Mouse (Mus musculus) hindbrain, embryonic 11.5 days (tissue): ENCODE data around the gene Gadd45gip1. TPM values are rescaled to one million over a fixed set of nuclear protein-coding genes. Genes with fewer than 3 reads are reported as not detected.
A peak's percentile ranks its signal among the peaks of the same experiment; 100 is the strongest.

Experiments
- ATAC-seq: fragments of 200-750 bp; cut with Nextera tagmentation; 2 replicates; pipeline ENCODE4 v1.8.0; 2017; ENCODE audit warnings: mild to moderate bottlenecking, moderate TSS enrichment, moderate library complexity; ENCODE audit not compliant: low FRiP score
- DNase-seq: peaks from one replicate; pipeline ENCODE4 v3.0.0-alpha.2; 2015; ENCODE audit warnings: low spot score
- H3K27ac ChIP-seq: fragments of 300-500 bp; sonication (generic); 2 replicates; pipeline ENCODE4 v1.5.1; 2014; ENCODE audit warnings: mild to moderate bottlenecking, low read depth, low read length
- H3K27me3 ChIP-seq: fragments of 300-500 bp; sonication (generic); 2 replicates; pipeline ENCODE4 v1.6.1; 2014; ENCODE audit warnings: mild to moderate bottlenecking, low read length, moderate library complexity, mixed read lengths; ENCODE audit not compliant: control insufficient read depth, insufficient read depth
- H3K36me3 ChIP-seq: fragments of 300-500 bp; sonication (generic); 2 replicates; pipeline ENCODE4 v1.6.1; 2014; ENCODE audit warnings: mild to moderate bottlenecking, low read length, moderate library complexity, mixed read lengths; ENCODE audit not compliant: control insufficient read depth, insufficient read depth
- H3K4me1 ChIP-seq: fragments of 300-500 bp; sonication (generic); replicated peaks from 2 replicates; pipeline ENCODE4 v1.6.1; 2014; ENCODE audit warnings: low read length, mixed read lengths; ENCODE audit not compliant: control insufficient read depth, insufficient read depth
- H3K4me2 ChIP-seq: fragments of 300-500 bp; sonication (generic); replicated peaks from 2 replicates; pipeline ENCODE4 v1.6.1; 2014; ENCODE audit warnings: mild to moderate bottlenecking, low read depth, low read length
- H3K4me3 ChIP-seq: fragments of 300-500 bp; sonication (generic); 2 replicates; pipeline ENCODE4 v1.5.1; 2014; ENCODE audit warnings: low read depth, low read length
- H3K9ac ChIP-seq: fragments of 300-500 bp; sonication (generic); 2 replicates; pipeline ENCODE4 v1.6.1; 2014; ENCODE audit warnings: low read depth, low read length
- H3K9me3 ChIP-seq: fragments of 300-500 bp; sonication (generic); 2 replicates; pipeline ENCODE4 v1.6.1; 2016; ENCODE audit warnings: low read length; ENCODE audit not compliant: control insufficient read depth
- WGBS: fragments of 180-500 bp; shearing (Covaris S2); extraction: QIAGEN DNeasy Blood & Tissue Kit; methylation state at CpG from one replicate; pipeline ENCODE4 v1.1.7; 2014; 5-methylcytosine and 5-hydroxymethylcytosine counted together
- polyA plus RNA-seq: library from polyadenylated mRNA; unstranded; fragments of >200 nt; fragmentation: Nextera tagmentation; extraction: Ambion mirVana; gene quantifications from 2 replicates; pipeline ENCODE4 v1.2.1, GENCODE M21; 2014

The Gadd45gip1 gene
- polyA plus RNA-seq, 1 experiment from 2014 or later, result 37.2 TPM

- Histone ChIP-seq H3K4me3 (no peak overlapping the region), H3K9ac (no peak overlapping the region), H3K4me1 (no peaks in the 10 kb centered on the region), H3K9me3 (no peaks in the 10 kb centered on the region), H3K27ac (no peak overlapping the region), H3K4me2 (no peak overlapping the region), H3K27me3 (peaks cover 61% of the 10 kb centered on the region), H3K36me3 (no peaks in the 10 kb centered on the region)
- ATAC-seq (no peak), DNase-seq (no peak)
- 90% methylated on average over 5 of the region's 5 CpGs for WGBS
Measured at GRCm38 (mm10) chr8:84806031-84806430, 25.3 kb upstream of the Gadd45gip1 start.

DNA sequence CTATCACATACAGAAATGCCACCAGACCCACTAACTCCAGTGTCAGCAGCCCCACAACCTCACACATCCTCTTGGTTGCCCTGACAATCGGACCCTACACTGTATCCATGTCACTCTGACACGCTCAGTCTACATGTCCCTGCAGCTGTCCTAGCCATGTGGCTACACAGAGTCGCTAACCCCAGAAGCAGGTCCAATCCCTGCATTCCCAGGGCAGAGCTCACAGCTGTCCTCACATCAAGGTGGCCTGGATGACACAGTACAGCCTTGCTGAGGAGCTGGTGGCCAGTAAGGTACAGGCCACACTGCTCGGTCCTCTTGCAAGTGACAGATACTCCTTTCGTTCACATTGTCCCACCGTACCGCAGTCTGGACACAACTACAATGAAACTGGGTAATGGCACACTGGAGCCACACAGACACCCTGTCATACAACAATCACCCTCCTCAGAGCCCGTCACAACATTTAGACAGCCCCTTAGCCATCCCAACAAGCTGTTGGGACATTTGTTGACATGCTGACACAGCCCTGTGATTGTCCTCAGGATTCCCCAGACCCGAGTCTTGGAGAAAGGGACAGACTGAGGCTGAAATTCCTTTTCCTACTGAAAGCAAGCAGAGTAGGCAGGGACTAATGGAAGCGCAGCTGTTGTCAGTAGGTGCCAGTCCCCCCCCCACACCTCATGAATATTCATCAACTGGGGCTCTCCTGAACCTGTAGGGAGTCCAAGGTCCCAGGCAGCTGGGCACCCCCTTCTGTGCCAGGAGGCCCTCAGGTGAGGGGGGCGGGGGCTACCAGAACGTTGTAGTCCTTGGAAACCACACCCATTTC lies 22.0 kb upstream of the Gadd45gip1 start:
- H3K4me3 ChIP-seq, result no peak overlapping the region
- no peak overlapping the region for H3K27ac ChIP-seq
- peaks cover 47% of the 10 kb centered on the region for H3K27me3 ChIP-seq
- no peaks in the 10 kb centered on the region for H3K4me1 ChIP-seq
- 48% methylated on average over 12 of the region's 12 CpGs for WGBS
- H3K9ac ChIP-seq, result no peak overlapping the region
- ATAC-seq (no peak), DNase-seq (no peak)
- H3K36me3 ChIP-seq, result no peaks in the 10 kb centered on the region
- no peaks in the 10 kb centered on the region for H3K9me3 ChIP-seq
- no peak overlapping the region for H3K4me2 ChIP-seq

DNA sequence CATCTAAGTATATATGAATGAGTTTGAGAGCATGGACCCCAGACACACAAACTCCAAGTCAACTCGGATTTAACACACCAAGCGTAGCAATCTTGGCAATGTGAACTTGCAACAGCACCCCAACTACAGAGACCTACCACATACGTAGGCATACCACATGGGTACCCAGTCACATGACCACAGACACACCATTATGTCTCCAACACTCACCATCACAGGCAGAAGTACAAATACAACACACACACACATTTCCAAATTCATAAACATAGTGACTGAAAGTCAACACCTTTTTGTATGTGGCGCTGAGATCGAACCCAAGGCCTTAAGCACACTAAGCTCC lies 21.4 kb upstream of the Gadd45gip1 start:
- Histone ChIP-seq H3K4me2 (no peak overlapping the region), H3K27ac (no peak overlapping the region), H3K9me3 (no peaks in the 10 kb centered on the region), H3K4me3 (no peak overlapping the region), H3K36me3 (no peaks in the 10 kb centered on the region), H3K9ac (no peak overlapping the region), H3K27me3 (peaks cover 45% of the 10 kb centered on the region), H3K4me1 (peaks cover 5% of the 10 kb centered on the region; the same call in 1 of the 2 replicates)
- ATAC-seq, result no peak
- no peak for DNase-seq
- 68% methylated on average over 5 of the region's 5 CpGs for WGBS

DNA sequence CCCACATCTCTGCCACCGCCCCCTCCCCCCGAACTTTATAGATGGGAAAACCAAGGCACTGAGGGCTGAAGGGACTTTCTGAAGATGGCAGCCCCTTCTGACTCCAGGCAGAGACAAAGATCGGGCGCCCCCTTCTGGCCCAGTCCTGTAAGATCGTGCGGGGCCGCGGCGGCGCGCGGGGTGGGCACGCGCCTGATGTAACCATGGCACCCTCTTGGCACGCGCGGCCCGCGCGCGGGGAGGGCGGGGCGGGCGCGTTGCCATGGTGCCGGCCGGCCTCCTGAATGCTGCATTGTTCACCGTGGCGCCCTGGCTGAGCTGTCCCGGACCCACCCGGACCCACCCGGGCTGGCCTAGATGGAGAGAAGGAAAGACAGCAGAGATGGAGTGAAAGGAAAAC lies 20.4 kb upstream of the Gadd45gip1 start:
- H3K9me3 ChIP-seq, result no peaks in the 10 kb centered on the region
- H3K27ac ChIP-seq, result 0 out of 2 replicates have a peak overlapping the region, but pooled peaks have one; percentile 1
- H3K27me3 ChIP-seq, result peaks cover 38% of the 10 kb centered on the region
- H3K36me3 ChIP-seq, result no peaks in the 10 kb centered on the region
- H3K4me2 ChIP-seq, result peak overlapping the region; percentile 24; the same call in 1 of the 2 replicates
- WGBS, result 1% methylated on average over 30 of the region's 32 CpGs
- DNase-seq (peak; percentile 96), ATAC-seq (peak; percentile 90)
- H3K9ac ChIP-seq, result peak overlapping the region; percentile 40; the same call in 1 of the 2 replicates
- H3K4me1 ChIP-seq, result peaks cover 6% of the 10 kb centered on the region; the same call in 1 of the 2 replicates
- H3K4me3 ChIP-seq, result peak overlapping the region; percentile 20; the same call in 1 of the 2 replicates

DNA sequence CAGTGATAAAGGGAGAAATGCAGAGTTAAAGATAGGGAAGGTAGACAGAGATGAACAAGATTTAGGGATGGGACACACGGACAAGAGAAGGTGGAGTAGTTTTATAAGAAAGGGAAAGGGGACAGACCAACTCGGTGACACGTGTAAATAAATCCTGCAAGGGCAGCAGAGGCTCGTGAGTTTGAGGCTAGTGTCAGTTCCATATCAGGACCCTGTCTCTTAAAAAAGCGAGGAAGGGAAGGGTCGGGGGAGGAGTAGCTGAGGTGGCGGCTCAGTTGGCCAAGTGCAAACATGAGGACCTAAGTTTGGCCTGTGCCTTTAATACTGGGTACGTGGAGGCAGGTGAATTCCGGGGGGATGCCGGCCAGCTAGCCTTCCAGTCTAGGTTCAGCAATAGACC lies 20.0 kb upstream of the Gadd45gip1 start:
- peaks cover 6% of the 10 kb centered on the region; the same call in 1 of the 2 replicates for H3K4me1 ChIP-seq
- peak; percentile 10 for ATAC-seq
- peak overlapping the region; percentile 17; the same call in 1 of the 2 replicates for H3K27ac ChIP-seq
- DNase-seq, result peak; percentile 41
- peaks cover 38% of the 10 kb centered on the region for H3K27me3 ChIP-seq
- H3K4me3 ChIP-seq, result peak overlapping the region; percentile 20; the same call in 1 of the 2 replicates
- peak overlapping the region; percentile 40; the same call in 1 of the 2 replicates for H3K9ac ChIP-seq
- peak overlapping the region; percentile 24; the same call in 1 of the 2 replicates for H3K4me2 ChIP-seq
- no peaks in the 10 kb centered on the region for H3K9me3 ChIP-seq
- no peaks in the 10 kb centered on the region for H3K36me3 ChIP-seq
- whole genome bisulfite sequencing, result 19% methylated on average over 10 of the region's 10 CpGs

- Histone ChIP-seq H3K27ac (no peak overlapping the region), H3K27me3 (peaks cover 31% of the 10 kb centered on the region), H3K9me3 (no peaks in the 10 kb centered on the region), H3K9ac (no peak overlapping the region), H3K4me1 (peaks cover 6% of the 10 kb centered on the region; the same call in 1 of the 2 replicates), H3K4me3 (no peak overlapping the region), H3K4me2 (no peak overlapping the region), H3K36me3 (no peaks in the 10 kb centered on the region)
- ATAC-seq (no peak), DNase-seq (peak; percentile 91)
- 1% methylated on average over 5 of the region's 5 CpGs for WGBS
Measured at GRCm38 (mm10) chr8:84813059-84813458, 18.3 kb upstream of the Gadd45gip1 start.

- DNase-seq (no peak), ATAC-seq (no peak)
- H3K27me3 ChIP-seq, result peaks cover 26% of the 10 kb centered on the region
- H3K4me1 ChIP-seq, result peaks cover 6% of the 10 kb centered on the region; the same call in 1 of the 2 replicates
- no peaks in the 10 kb centered on the region for H3K9me3 ChIP-seq
- H3K27ac ChIP-seq, result no peak overlapping the region
- no peak overlapping the region for H3K4me2 ChIP-seq
- no peak overlapping the region for H3K9ac ChIP-seq
- H3K4me3 ChIP-seq, result no peak overlapping the region
- no peaks in the 10 kb centered on the region for H3K36me3 ChIP-seq
- 89% methylated on average over 3 of the region's 3 CpGs for WGBS
Measured at GRCm38 (mm10) chr8:84813830-84814229, 17.5 kb upstream of the Gadd45gip1 start.

- no peak for DNase-seq
- no peak overlapping the region for H3K9ac ChIP-seq
- ATAC-seq, result no peak
- peaks cover 6% of the 10 kb centered on the region; the same call in 1 of the 2 replicates for H3K4me1 ChIP-seq
- H3K36me3 ChIP-seq, result no peaks in the 10 kb centered on the region
- H3K27ac ChIP-seq, result no peak overlapping the region
- no peak overlapping the region for H3K4me2 ChIP-seq
- H3K4me3 ChIP-seq, result 0 out of 2 replicates have a peak overlapping the region, but pooled peaks have one; percentile 3
- 80% methylated on average over 11 of the region's 11 CpGs for WGBS
- no peaks in the 10 kb centered on the region for H3K9me3 ChIP-seq
- peaks cover 23% of the 10 kb centered on the region for H3K27me3 ChIP-seq
Measured at GRCm38 (mm10) chr8:84814240-84814554, 17.1 kb upstream of the Gadd45gip1 start.
